Mouse (Mus musculus): ENCODE data around the gene Pde6d.
"Not testable (repeated sequence)": the region's sequence is repeated elsewhere in the genome, so short reads cannot be mapped to it uniquely, and the experiment has no call there.

Pde6d gene

GRCm38 (mm10) chr1:86526789-86527598 is 55.4 kb downstream of the Pde6d start:
- DNase-seq (ENCODE audit: low read depth in 2 of 2, low spot score in 2 of 2): peak in 1 of 2 experiments; percentile 27

DNA sequence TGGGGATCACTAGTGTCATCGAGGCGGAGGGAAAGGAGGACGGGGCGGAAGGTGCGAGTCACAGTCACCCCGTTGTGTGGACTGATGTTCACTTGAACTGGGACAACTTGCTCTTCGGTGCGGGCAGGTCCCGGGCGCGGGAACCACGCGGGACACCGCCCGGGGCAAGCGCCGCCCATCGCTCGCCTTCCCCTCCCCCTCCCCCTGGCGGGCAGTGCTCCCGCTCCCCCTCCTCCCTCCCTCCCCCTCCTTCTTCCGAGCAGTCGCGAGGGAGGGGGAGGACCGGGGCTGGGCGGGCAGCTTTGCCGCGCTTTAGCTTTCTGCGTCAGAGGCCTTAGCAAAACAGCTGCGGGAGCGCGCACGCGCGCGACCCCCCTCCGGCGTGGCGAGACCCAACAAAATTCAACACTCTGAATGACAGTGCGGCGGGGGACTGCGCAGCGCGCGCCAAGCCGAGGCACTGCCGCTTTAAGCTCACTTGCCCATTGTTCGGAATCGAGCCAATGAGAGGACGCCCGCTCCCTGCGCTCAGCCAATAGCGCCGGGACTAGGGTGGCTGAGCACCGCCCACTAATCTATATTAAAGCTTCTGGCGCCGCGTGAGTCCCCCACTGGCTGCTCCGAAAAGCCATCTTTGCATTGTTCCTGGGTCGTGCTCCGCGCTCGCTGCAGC is 56.2 kb downstream of the Pde6d start, which contains the start of gene Ptma:
Gene Ptma, plus strand, starts transcription at position 611 of the 673 bp plus-strand sequence.
- DNase-seq (ENCODE audit: low read depth in 2 of 2, low spot score in 2 of 2): peak; percentile 99

DNA sequence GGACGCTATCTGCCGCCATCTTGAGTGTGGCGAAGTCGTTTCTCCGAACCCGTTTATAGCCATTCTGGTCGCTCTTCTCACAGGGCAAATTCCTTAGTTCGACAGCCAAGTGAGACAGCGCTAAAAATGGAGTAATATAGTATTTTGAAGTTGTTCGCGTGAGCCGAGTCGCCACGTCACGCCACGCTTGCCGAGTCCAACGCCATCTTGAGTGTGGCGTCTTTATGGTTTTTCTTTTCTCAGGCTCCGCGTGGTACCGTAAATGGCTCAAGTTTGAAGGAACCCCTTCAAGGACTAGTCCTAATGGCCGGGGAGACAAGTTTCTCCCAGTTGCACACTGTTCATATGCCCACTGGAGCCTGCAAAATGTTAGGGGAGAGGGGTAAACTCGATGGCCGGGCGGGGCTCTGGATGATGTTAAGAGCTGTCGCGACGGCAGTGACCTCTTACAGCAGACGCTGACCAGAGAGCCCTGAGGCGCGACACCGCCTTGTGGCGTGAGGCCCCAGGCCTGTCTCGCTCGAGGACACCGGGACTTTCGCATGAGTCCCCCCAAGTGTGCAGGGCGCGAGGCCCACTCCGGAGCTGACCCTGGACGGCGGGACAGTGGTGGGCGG is 56.8 kb downstream of the Pde6d start:
- peak; percentile 78 for DNase-seq (ENCODE audit: low read depth in 2 of 2, low spot score in 2 of 2)

GRCm38 (mm10) chr1:86524619-86525498 is 57.6 kb downstream of the Pde6d start:
- DNase-seq (ENCODE audit: low read depth in 2 of 2, low spot score in 2 of 2): peak; percentile 97 to 99

- no peak for DNase-seq (ENCODE audit: low read depth in 2 of 2, low spot score in 2 of 2)
These were observed 58.4 kb downstream of the Pde6d start for GRCm38 (mm10) chr1:86523776-86524618.

DNA sequence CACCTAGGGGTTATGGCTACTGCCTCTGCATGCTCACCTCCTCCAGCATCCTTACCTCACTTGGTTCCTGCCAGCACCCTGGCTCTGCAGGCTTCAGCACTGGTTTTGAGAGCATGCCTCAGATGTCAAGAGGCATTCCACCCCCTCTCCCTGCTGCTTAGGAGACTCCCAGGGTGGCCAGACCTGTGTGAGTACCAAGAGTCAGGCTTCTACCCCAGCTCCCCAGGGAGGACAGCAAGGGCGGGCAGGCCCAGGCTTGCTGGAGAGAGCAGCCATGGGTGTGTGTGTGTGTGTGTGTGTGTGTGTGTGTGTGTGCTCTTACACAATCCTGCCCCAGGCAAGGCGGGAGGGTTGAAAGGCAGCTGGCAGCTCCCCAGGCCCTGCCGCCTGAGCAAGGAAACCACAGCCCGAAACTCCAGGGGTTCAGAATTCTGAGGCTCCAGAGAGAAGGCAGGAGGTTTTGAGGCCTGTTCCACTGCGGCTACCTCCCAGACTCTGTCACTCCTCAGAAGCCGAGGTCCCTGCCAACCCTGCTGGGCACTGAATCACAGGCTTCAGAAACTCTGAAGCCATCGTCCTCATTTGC is 60.0 kb downstream of the Pde6d start:
- no peak for DNase-seq (ENCODE audit: low read depth in 2 of 2, low spot score in 2 of 2)

- DNase-seq (ENCODE audit: low read depth in 2 of 2, low spot score in 2 of 2): no peak
These were observed 62.1 kb downstream of the Pde6d start for GRCm38 (mm10) chr1:86520361-86520760.

- no peak for DNase-seq (ENCODE audit: low read depth in 2 of 2, low spot score in 2 of 2)
These were observed 65.4 kb downstream of the Pde6d start for GRCm38 (mm10) chr1:86517076-86517475.

- DNase-seq (ENCODE audit: low read depth in 2 of 2, low spot score in 2 of 2): no peak
These were observed 66.6 kb downstream of the Pde6d start for GRCm38 (mm10) chr1:86515715-86516410.

GRCm38 (mm10) chr1:86513031-86513430 is 69.4 kb downstream of the Pde6d start:
- DNase-seq (ENCODE audit: low read depth in 2 of 2, low spot score in 2 of 2): not testable (repeated sequence)

GRCm38 (mm10) chr1:86512154-86512720 is 70.2 kb downstream of the Pde6d start:
- DNase-seq (ENCODE audit: low read depth in 2 of 2, low spot score in 2 of 2): no peak

DNA sequence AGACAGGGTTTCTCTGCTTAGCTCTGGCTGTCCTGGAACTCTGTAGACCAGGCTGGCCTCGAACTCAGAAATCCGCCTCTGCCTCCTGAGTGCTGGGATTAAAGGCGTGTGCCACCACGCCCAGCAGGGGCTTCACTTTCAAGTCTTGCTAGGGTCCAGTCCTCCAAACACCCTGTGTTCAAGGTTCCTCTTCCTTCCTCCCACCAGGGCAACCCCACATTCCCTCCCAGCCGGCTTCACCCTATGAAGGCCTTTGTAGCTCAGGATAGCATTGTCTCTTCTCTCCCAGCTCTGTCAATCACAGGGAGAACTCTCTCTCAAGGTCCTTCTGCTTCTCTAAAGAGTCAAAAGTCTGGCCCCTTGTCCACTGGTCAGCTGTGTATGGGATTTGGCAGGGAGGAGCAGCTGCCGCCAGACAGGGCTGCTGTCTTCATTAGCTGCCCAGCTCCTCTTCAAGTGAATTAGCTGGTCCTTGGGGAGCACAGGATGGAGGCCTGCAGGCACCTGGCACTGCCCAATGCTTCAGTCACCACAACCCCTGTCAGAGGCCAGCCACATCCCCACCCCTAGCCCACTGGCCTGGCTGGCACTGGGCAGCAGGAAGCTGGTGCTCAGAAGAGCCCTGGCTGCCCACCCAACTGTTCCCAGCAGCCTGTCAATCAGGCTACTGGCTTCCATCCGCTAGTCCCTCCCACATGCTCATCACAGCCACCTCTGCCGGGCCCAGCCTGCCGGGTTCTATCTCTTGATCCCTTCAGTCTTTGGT is 71.6 kb downstream of the Pde6d start:
- DNase-seq (ENCODE audit: low read depth in 2 of 2, low spot score in 2 of 2): no peak

GRCm38 (mm10) chr1:86510266-86510665 is 72.2 kb downstream of the Pde6d start:
- no peak for DNase-seq (ENCODE audit: low read depth in 2 of 2, low spot score in 2 of 2)

- DNase-seq (ENCODE audit: low read depth in 2 of 2, low spot score in 2 of 2): peak; percentile 83 to 93
These were observed 73.0 kb downstream of the Pde6d start for GRCm38 (mm10) chr1:86509410-86509809.

GRCm38 (mm10) chr1:86507866-86508265 is 74.6 kb downstream of the Pde6d start:
- DNase-seq (ENCODE audit: low read depth in 2 of 2, low spot score in 2 of 2): no peak

- DNase-seq (ENCODE audit: low read depth in 2 of 2, low spot score in 2 of 2): no peak
These were observed 76.0 kb downstream of the Pde6d start for GRCm38 (mm10) chr1:86506420-86506819.

- no peak for DNase-seq (ENCODE audit: low read depth in 2 of 2, low spot score in 2 of 2)
These were observed 77.0 kb downstream of the Pde6d start for GRCm38 (mm10) chr1:86505461-86505860.

All from CD8-positive naive resting alpha-beta T cell, adult 2 months (primary cell).